Mouse (Mus musculus) midbrain, embryonic 16.5 days (tissue): ENCODE results near the gene Alyref2. TPM values are rescaled to one million over a fixed set of nuclear protein-coding genes. Genes with fewer than 3 reads are reported as not detected.

ENCODE experiments used
- ATAC-seq: fragments of 200-750 bp; cut with Nextera tagmentation; 2 replicates; pipeline ENCODE4 v1.8.0; 2017; ENCODE audit warnings: moderate TSS enrichment
- H3K27ac ChIP-seq: fragments of 300-500 bp; sonication (generic); 2 replicates; pipeline ENCODE4 v1.5.1; 2014; ENCODE audit warnings: mild to moderate bottlenecking, low read length, mixed read lengths
- H3K27me3 ChIP-seq: fragments of 300-500 bp; sonication (generic); 2 replicates; pipeline ENCODE4 v1.6.1; 2014; ENCODE audit warnings: low read depth, low read length, mixed read lengths; ENCODE audit not compliant: control insufficient read depth, insufficient read depth
- H3K36me3 ChIP-seq: fragments of 300-500 bp; sonication (generic); 2 replicates; pipeline ENCODE4 v1.6.1; 2014; ENCODE audit warnings: mild to moderate bottlenecking, low read length, moderate library complexity, mixed read lengths; ENCODE audit not compliant: control insufficient read depth, insufficient read depth
- H3K4me1 ChIP-seq: fragments of 300-500 bp; sonication (generic); 2 replicates; pipeline ENCODE4 v1.6.1; 2014; ENCODE audit warnings: mild to moderate bottlenecking, low read length, mixed read lengths; ENCODE audit not compliant: control insufficient read depth, insufficient read depth
- H3K4me2 ChIP-seq: fragments of 300-500 bp; sonication (generic); 2 replicates; pipeline ENCODE4 v1.6.1; 2014; ENCODE audit warnings: mild to moderate bottlenecking, low read length, mixed read lengths
- H3K4me3 ChIP-seq: fragments of 300-500 bp; sonication (generic); 2 replicates; pipeline ENCODE4 v1.5.1; 2014; ENCODE audit warnings: low read depth, mild to moderate bottlenecking, low read length, moderate library complexity, mixed read lengths
- H3K9ac ChIP-seq: fragments of 300-500 bp; sonication (generic); 2 replicates; pipeline ENCODE4 v1.6.1; 2014; ENCODE audit warnings: low read depth, low read length, mixed read lengths
- H3K9me3 ChIP-seq: fragments of 300-500 bp; sonication (generic); replicated peaks from 2 replicates; pipeline ENCODE4 v1.6.1; 2014; ENCODE audit warnings: mild to moderate bottlenecking, low read length, mixed read lengths; ENCODE audit not compliant: control insufficient read depth, poor library complexity, severe bottlenecking
- WGBS: fragments of 180-500 bp; shearing (Covaris S2); extraction: QIAGEN DNeasy Blood & Tissue Kit; methylation state at CpG from one replicate; pipeline ENCODE4 v1.1.7; 2014; 5-methylcytosine and 5-hydroxymethylcytosine counted together
- polyA plus RNA-seq: library from polyadenylated mRNA; unstranded; fragments of >200 nt; fragmentation: Nextera tagmentation; extraction: Ambion mirVana; gene quantifications from 2 replicates; pipeline ENCODE4 v1.2.1, GENCODE M21; 2015

Gene Alyref2
- polyA plus RNA-seq: 34.8 and 35.9 TPM in 2 replicates

DNA sequence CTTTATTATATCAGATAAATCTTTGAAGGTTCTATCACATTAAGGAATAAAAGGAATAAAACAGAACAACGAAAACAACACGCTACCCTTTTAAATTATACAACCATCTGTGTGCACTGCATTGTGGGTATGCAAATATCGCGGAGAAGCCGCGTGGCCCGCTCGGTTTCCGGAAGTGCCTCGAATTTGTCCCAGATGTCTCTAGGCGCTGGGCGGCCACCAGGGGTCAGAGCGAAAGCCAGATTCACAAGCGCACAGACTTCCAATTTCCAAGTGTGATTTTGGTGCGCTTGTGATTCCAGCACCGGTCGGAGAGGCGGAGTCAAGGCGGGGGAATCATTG is at the start of gene Alyref2:
Alyref2 (plus strand) TSS at position 229 of the 342 bp plus-strand sequence.
- Histone ChIP-seq H3K9me3 (no peaks in the 10 kb centered on the region), H3K27ac (peak within 1 kb of the TSS; percentile 97), H3K4me1 (peaks cover 13% of the 10 kb centered on the region), H3K4me3 (peak within 1 kb of the TSS; percentile 69), H3K4me2 (peak within 1 kb of the TSS; percentile 68), H3K27me3 (no peaks in the 10 kb centered on the region), H3K36me3 (0 out of 2 replicates have a peak, but pooled peaks cover 7% of the 10 kb centered on the region), H3K9ac (peak within 1 kb of the TSS; percentile 87)
- WGBS: under 1% methylated on average over 19 of the region's 19 CpGs
- ATAC-seq: peak; percentile 90

DNA sequence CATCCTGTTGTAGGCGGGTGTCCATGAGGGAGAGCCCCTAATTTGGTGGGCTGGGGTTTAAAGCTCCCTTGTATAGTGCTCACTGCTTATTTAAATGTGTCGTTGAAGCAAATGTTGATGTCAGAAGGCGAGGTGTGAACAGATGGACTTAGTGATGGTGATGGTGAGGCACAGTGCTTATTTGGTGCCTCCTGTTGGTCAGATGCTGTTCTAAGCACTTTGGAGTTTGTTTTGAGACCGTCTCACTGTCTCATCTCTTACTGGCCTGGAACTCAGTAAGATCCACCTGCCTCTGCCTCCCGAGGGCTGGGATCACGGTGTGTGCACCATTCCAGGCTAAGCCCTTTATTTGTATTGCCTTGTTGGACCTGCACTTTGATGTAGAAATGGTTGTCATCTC is 48.4 kb upstream of the Alyref2 start:
- no peak for ATAC-seq
- Histone ChIP-seq H3K36me3 (no peaks in the 10 kb centered on the region), H3K27ac (no peak overlapping the region), H3K4me3 (no peak overlapping the region), H3K4me1 (0 out of 2 replicates have a peak, but pooled peaks cover 2% of the 10 kb centered on the region), H3K27me3 (no peaks in the 10 kb centered on the region), H3K9ac (no peak overlapping the region), H3K9me3 (no peaks in the 10 kb centered on the region), H3K4me2 (no peak overlapping the region)
- 86% methylated on average over 6 of the region's 6 CpGs for WGBS

DNA sequence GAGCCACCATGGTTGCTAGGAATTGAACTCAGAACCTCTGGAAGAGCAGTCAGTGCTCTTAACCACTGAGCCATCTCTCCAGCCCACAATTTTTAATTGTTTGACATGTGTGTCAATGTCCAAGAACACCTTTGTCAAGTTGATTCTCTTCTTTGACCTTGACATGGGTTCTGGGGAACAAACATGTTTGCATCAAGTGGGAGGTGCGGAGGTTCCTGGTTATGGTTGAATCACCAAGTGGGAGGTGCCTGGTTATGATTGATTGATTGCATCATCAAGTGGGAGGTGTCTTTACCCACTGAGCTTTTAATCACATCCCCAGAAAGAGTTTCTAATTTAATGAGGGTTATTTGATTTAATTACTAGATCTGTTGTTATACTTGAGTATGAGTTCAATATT is 45.7 kb upstream of the Alyref2 start:
- Histone ChIP-seq H3K9me3 (no peaks in the 10 kb centered on the region), H3K4me2 (no peak overlapping the region), H3K4me1 (peaks cover 4% of the 10 kb centered on the region; the same call in 1 of the 2 replicates), H3K27me3 (no peaks in the 10 kb centered on the region), H3K9ac (no peak overlapping the region), H3K27ac (no peak overlapping the region), H3K36me3 (no peaks in the 10 kb centered on the region), H3K4me3 (no peak overlapping the region)
- no peak for ATAC-seq
- WGBS: 97% methylated on average over 1 of the region's 1 CpGs

DNA sequence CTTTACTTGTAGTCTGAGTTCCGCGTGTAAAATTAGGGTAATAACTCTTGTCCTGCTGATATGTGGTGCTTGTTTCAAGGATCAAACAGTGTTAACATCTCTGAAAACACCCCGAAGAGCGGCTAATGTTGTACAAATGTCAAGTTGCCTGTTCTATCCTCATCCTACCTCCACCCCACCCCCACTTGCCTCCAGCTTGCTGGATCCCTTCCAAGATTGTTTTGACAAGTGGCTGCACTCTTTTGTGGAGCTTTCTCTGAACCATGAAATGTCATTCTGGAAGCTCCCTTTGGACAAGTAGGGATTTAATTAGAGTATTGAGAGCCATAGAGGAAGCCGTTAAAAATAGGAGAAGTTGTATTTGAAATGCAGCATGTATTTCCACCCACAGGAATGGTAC is 43.5 kb upstream of the Alyref2 start:
- H3K27me3 ChIP-seq: no peaks in the 10 kb centered on the region
- H3K9ac ChIP-seq: no peak overlapping the region
- H3K4me1 ChIP-seq: peaks cover 4% of the 10 kb centered on the region; the same call in 1 of the 2 replicates
- H3K27ac ChIP-seq: no peak overlapping the region
- no peak for ATAC-seq
- H3K4me2 ChIP-seq: no peak overlapping the region
- H3K9me3 ChIP-seq: no peaks in the 10 kb centered on the region
- no peak overlapping the region for H3K4me3 ChIP-seq
- 44% methylated on average over 5 of the region's 5 CpGs for WGBS
- no peaks in the 10 kb centered on the region for H3K36me3 ChIP-seq

DNA sequence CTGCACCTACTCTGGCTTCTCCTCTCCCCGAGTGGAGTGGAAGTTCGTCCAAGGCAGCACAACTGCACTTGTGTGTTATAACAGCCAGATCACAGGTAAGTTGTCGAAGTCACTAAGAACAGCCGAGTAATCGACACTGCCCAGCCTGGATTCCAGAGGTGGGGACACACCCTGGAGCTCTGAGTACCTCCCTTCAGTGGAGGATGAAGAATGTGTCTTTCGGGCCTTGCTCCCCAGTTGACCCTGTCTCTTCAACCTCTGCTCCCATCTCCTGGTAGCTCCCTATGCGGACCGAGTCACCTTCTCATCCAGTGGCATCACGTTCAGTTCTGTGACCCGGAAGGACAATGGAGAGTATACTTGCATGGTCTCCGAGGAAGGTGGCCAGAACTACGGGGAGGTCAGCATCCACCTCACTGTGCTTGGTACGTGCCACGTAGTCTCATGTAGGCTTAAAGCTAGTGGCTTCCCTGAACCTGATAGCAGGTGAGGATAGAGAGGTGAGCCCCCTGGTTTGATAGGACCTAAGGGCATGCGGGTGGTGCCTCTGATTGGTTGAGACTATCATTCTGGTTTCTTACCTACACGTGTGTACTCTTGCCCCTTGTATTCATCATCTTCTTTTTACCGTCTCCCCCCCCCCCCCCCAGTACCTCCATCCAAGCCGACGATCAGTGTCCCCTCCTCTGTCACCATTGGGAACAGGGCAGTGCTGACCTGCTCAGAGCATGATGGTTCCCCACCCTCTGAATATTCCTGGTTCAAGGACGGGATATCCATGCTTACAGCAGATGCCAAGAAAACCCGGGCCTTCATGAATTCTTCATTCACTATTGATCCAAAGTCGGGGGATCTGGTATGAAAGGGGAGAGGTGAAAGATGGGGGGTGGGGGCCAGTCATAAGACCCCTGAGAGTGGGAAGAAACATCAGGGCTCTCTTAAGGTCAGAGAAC is 42.5 kb upstream of the Alyref2 start:
- H3K4me1 ChIP-seq: peaks cover 4% of the 10 kb centered on the region; the same call in 1 of the 2 replicates
- no peaks in the 10 kb centered on the region for H3K27me3 ChIP-seq
- ATAC-seq: no peak
- no peak overlapping the region for H3K27ac ChIP-seq
- whole genome bisulfite sequencing: 93% methylated on average over 22 of the region's 22 CpGs
- no peaks in the 10 kb centered on the region for H3K36me3 ChIP-seq
- H3K9ac ChIP-seq: no peak overlapping the region
- H3K9me3 ChIP-seq: no peaks in the 10 kb centered on the region
- H3K4me2 ChIP-seq: no peak overlapping the region
- H3K4me3 ChIP-seq: no peak overlapping the region

DNA sequence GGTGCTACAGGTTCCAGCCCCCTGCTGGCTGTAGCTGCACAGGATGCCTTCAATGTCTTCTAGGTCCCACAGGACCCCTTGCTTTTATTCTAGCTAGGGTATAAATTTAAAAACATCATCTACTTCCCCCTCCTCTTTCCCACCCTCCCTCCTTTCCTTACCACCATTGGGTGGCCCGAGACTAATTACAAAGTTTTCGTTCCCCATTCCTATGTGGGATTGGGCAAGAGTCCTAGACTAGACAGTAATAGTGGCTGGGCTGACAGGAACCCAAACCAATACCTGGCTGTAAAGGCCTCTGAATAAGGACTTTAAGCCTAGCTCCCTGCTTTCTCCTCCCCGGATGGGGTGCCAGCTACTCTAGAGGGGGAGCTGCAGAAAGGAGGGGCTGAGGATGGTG is 40.1 kb upstream of the Alyref2 start:
- H3K9ac ChIP-seq: no peak overlapping the region
- whole genome bisulfite sequencing: 97% methylated on average over 3 of the region's 3 CpGs

DNA sequence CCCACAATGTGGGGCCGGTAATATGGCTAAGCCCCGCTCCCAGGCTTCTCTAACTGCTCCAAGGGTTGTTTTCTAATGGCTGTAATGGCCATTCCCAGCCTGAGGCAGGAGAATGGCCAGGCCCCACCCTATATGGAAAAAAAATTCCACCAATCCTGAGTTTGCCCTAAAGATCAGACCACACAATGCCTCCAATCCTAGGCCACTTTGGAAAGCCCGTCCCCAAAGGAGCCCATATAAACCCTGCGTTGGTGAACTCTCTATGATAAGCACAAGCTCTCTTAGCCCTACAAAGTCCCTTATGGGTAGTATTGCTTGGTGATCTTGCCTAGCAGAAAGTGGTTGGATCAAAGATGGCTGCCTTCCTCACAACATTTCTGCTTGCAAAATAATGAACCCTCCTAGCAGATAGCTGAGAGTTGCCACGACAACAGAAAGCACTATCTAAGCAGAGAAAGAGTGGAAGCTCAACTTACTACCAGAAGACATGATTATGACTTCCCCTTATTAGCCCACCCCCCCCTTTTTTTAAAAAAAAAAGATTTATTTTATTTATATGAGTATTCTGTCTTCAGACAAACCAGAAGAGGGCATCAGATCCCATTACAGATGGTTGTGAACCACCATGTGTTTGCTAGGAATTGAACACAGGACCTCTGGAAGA is 37.4 kb upstream of the Alyref2 start:
- WGBS: 92% methylated on average over 5 of the region's 5 CpGs

More for the DNA sequence above, 40.1 kb upstream of the Alyref2 start:
- Histone ChIP-seq H3K4me1 (peaks cover 4% of the 10 kb centered on the region; the same call in 1 of the 2 replicates), H3K4me2 (no peak overlapping the region), H3K27me3 (no peaks in the 10 kb centered on the region), H3K9me3 (no peaks in the 10 kb centered on the region), H3K36me3 (no peaks in the 10 kb centered on the region), H3K27ac (no peak overlapping the region), H3K4me3 (no peak overlapping the region)
- no peak for ATAC-seq

DNA sequence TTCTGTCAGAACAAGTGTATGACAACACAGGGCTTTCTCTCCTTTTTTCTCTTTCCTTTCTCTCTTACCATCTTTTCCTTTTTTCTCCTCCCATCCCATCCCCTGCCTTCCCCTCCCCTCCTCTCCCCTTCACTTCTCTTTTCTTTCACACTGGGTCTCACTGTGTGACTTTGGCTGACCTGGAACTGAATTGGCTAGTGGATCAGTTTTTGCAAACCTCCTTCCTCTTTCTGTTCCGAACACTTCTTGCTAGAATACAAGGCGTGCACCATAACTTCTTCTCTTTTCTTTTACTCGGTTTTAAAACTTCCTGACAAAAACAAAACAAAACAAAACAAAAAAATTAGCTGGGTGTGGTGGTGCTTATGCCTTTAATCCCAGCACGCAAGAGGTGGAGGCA is 36.7 kb upstream of the Alyref2 start:
- WGBS: 82% methylated on average over 4 of the region's 4 CpGs
- no peak for ATAC-seq
- H3K4me3 ChIP-seq: no peak overlapping the region
- no peak overlapping the region for H3K9ac ChIP-seq
- no peaks in the 10 kb centered on the region for H3K27me3 ChIP-seq
- H3K36me3 ChIP-seq: no peaks in the 10 kb centered on the region
- no peak overlapping the region for H3K4me2 ChIP-seq
- H3K4me1 ChIP-seq: no peaks in the 10 kb centered on the region
- H3K9me3 ChIP-seq: no peaks in the 10 kb centered on the region
- H3K27ac ChIP-seq: no peak overlapping the region

More for the DNA sequence above, 37.4 kb upstream of the Alyref2 start:
- Histone ChIP-seq H3K36me3 (no peaks in the 10 kb centered on the region), H3K27me3 (no peaks in the 10 kb centered on the region), H3K4me3 (no peak overlapping the region), H3K4me1 (no peaks in the 10 kb centered on the region), H3K9ac (no peak overlapping the region), H3K27ac (no peak overlapping the region), H3K4me2 (no peak overlapping the region), H3K9me3 (no peaks in the 10 kb centered on the region)
- ATAC-seq: no peak

DNA sequence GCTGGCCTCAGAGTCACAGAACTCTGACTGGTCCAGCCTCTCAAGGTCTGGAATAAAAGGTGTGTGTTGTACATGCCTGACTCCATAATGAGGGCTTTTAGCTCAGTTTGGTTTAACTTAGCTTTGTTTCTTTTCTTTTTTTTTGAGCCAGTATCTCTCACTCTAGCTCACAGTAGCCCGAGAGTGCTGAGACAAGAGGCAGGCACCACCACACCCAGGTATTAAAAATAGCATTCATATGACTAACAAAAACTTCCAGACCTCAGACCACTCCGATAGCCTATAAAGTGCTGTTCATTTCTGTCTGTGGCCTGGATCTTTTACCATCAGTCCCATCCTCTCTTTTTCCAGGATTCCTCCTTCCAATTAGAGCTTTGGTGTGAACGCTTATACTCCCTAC is 33.6 kb upstream of the Alyref2 start:
- no peak for ATAC-seq
- Histone ChIP-seq H3K27ac (no peak overlapping the region), H3K36me3 (no peaks in the 10 kb centered on the region), H3K27me3 (no peaks in the 10 kb centered on the region), H3K9ac (no peak overlapping the region), H3K4me1 (no peaks in the 10 kb centered on the region), H3K4me3 (no peak overlapping the region), H3K4me2 (no peak overlapping the region), H3K9me3 (no peaks in the 10 kb centered on the region)
- WGBS: 91% methylated on average over 3 of the region's 3 CpGs
